Mouse (Mus musculus): Measurements from ENCODE around the gene Ammecr1.

Gene Ammecr1

DNA sequence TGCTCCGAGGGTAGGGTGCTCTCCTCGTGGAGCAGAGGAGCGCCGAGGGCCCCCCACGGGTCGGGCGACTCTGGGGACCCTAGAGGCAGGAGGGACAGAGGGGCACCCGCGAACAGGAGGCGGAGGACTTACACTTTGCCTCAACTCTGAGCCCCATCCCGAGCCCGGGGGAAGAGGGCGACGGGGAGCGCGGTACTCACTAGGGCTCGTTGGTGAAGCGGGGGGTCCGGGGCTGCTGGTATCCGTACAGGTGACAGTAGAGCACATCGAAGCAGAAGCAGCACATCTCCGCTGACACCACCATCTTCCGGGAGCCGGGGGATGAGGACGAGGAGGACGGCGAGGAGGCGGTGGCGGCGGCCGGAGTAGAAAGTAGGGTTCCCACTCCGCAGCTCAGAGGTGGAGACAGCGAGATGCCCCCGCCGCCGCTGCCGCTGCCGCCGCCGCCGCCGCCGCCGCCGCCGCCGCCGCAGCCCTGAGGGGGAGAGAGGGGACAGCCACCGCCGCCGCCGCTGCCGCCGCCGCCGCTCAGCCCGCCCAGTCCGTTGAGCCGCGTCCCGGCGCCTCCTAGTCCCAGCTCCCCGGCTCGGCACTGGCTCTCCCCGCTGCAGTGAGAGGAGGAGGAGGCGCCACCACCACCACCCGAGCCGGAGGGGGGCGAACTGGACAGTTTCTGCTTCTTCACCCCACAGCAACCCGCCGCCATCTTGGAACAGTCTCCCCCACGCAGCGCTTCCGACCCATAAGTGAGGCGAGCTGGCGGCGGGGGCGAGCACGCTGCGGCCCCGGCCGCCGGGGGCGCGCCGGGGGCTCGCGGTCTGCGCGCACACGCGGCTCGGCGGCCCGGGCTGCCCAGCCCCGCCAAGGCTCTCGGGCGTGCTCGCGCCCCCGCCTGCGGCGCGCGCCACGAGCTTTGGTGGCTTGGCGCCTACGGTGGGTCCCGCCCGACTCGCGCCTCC lies at the start of gene Ammecr1:
Gene Ammecr1 (minus strand): TSS at position 721 of the 959 bp plus-strand sequence.
- DNase-seq (ENCODE audit: low spot score): peak; percentile 62

DNA sequence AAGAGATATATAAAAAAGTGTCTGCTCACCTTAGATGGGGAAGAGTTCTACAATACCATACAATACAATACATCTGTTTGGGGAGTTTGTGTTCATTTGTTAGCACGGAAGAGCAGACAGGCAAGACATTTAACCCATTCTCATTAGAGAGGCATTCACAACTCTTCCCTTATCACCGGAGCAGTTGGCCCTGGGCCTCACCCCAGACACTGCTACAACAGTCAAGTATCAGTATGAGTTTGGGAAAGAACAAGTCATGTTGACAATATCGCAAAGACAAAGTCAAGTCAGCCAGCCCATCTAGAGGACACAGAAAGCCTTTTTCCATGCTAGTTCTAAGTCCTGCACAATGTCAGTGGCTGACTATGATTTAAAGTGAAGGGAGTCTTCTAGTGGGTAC lies 47.6 kb upstream of the Ammecr1 start:
- no peak for DNase-seq (ENCODE audit: low spot score)

DNA sequence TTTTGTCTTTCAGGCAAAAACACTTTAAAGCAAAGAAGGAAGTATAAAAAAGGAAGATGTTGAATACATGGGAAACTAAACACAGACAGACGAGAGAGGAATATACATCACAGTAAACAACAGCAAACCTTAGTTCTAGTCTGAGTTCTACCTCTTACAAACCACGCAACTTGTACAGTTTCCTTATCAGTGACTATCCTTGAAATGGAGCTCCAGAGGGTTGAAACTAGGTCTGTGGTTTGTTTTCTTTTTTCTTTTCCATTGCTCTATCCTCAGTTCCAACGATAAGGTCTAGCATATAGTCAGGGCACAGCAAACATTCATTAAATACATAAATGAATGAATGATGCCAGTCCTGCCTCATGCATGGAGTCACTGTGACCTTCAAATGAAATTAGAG lies 45.8 kb upstream of the Ammecr1 start:
- DNase-seq (ENCODE audit: low spot score): no peak

DNA sequence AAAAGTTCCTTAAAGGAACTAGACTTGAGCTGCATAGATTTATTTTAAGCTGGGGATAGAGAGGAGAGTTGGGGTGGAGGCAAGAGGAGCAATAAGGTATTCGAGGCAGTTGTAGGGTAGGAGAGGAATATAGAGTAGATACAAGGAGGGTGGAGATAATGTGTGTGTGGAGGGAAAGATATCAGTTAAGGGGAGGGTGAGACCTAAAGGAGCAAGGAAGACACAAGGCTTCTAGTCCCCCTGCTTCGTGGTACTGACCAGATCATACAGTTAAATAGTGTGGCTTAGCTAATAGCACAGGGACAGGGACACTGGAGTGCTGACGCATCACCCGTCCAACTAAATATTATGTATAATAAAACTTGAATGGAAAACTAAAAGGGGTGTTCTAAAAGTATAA lies 45.3 kb upstream of the Ammecr1 start:
- no peak for DNase-seq (ENCODE audit: low spot score)

DNA sequence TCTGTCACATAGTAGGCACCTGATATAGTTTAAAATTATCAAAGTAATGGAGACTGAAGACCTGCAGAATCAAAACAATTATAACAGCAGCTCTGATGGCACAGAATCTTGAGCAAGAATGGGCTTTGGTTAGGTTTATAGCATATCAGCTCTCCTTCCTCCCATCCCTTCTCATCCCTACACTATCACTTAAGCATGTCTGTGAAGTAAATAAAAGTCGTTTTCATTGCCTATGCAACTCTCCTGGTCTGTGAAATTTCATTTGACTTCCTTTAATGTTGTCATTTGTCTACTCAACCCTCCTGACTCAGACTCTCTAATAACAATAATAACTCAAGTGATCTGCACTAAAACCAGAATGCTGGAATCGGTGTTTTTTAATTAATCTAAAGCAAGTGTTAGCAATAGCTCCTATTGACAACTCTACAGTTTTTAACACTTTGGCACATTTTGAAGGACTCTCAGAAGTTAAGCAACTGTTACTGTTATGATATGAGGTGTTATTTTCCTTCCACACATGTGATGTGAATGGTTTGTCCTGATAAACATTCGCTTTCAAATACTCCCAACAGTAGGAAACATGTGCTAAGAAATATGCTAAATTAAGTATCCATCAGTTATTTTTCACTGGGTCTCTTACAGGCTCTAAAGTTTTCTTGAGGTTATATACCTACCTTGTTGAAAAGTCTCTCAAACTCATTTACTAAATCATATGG lies 37.8 kb upstream of the Ammecr1 start:
- no peak for DNase-seq (ENCODE audit: low spot score)

DNA sequence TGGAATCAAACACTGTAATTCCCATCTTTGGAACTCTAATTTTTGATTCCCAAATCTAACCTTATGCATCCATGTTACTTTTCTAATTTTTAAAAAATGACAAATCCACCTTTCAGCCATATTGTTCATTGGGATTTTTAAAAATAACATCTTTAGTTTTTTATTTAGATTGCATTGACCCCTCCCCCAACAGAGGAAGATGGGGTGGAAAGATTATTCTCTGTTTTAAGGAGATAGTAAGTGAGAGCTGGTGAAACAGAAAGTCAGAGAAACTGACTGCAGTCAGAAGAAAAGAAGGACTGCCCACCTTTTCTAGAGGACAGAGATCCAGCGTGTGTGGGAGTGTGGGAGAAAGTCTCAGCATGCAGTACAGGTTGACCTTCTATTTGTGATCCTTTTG lies 30.7 kb upstream of the Ammecr1 start:
- no peak for DNase-seq (ENCODE audit: low spot score)

DNA sequence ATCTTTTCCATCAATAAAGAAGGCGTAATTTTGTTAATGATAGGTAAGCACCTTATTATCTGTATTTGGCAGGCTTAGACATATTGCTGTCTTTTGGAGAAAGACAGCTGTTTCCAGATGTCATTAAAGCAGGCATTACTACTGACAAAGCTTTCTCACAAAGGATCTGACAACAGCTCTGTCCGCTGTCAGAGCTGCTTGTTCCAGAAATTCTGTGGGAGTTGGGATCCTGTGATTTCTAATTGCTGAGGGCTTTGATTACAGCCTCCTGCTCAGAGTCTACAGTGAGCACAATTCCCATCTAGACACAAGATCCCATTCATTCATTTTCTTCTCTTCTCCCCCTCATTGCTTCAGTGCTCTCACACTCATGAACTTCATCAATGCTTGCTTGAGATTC lies 28.0 kb upstream of the Ammecr1 start:
- no peak for DNase-seq (ENCODE audit: low spot score)

DNA sequence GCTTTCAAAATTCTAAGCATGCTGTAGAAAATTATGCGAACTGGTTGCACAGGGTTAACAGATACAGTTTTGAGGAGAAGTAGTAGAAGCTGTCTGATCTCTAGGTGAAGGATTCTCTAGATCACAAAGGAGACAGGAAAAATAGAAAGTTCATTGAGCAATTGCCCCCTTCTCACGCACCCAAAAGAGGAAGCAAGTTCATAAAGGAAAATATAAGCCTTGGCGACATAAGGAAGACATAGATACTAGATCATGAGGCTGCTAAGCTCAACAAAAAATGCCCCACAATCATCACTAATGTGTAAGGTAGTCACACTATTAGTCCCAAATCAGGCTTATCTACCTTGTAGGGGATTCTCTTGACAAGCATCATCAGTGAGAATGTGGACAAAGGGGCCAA lies 17.6 kb upstream of the Ammecr1 start:
- no peak for DNase-seq (ENCODE audit: low spot score)

DNA sequence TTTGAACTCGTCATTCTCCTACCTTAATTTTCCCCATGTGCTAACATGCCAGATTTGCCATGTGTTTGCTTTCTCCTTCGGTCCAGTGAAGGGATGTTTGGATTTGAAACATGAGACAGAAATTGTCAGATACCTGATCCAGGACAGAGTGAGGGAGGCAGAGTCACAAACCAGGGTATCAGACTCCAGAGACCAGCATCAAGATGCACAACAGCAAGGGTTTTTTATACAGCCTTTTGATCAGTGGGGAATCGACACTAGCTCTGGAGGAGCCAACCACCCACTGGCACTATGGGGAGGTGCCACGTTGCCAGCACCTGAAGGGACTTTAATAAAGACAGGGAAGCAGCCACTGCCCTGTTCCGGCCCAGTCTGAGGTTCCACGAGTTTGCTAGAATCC lies 17.1 kb upstream of the Ammecr1 start:
- DNase-seq (ENCODE audit: low spot score): no peak

DNA sequence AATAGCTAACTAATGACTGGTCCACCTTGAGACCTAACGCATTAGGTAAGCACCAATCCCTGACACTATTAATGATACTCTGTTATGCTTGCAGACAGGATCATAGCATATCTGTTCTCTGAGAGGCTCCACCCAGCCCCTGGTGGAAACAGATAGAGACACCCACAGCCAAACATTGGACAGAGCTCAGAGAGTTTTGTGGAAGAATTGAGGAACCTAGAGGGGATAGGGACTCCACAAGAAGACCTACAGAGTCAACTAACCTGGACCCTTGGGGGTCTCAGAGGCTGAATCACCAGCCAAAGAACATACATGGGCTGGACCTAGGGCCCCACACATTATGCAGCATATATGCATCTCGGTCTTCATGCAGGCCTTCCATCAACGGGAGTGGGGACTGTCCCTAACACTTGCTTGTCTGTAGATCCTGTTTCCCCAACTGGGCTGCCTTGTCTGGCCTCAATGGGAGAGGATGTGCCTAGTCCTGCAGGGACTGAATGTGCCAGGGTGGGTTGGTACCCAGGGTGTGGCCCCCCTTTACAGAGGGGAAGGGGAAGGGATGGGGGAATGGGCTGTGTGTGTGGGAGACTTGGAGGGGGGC lies 15.1 kb upstream of the Ammecr1 start:
- no peak for DNase-seq (ENCODE audit: low spot score)

DNA sequence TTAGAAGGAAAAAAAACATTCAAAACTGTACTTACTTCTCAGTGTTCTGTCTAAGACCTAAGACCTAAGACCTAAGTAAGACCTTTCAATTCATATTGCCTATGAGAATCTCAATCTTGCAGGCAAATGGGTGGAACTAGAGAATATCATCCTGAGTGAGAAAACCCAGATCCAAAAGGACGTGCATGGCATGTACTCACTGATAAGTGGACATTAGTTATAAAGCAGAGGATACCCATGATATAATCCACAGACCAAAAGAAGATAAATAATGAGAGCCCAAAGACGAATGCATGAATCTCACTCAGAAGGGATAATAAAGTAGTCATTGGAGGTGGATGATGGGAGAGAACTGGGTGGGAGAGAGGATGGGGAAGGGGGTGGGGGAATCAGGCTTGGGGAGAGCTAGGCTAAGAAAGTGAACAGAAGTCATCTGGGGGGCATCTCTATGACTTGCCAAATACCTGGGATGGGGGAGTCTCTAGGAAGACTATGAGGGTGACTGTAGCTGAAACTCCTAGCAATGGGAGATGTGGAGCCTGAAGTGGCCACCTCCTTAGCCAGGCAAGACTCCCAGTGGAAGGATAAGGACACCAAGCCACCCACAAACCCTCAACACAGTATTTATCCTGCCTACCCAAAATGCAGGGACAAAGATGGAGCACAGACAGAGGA lies 14.5 kb upstream of the Ammecr1 start:
- no peak for DNase-seq (ENCODE audit: low spot score)

DNA sequence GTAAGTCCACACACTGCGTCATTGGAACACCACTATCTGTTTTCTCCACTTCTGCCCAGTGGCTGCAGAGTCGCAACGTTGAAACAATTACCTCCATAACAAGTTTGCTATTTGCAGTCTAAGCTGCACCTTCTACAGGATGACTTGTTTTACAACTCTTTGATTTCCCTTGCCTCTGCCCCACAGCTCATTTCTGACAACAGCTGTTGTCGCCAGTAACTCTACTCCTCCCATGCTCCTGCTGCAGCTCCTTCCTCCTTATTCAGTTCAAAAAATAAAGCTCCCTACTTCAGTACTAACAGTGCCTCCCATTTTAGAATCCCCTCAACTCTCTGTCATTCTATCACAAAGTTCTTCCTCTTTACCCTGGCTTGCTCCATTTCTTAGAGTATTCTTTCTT lies 12.7 kb upstream of the Ammecr1 start:
- no peak for DNase-seq (ENCODE audit: low spot score)

DNA sequence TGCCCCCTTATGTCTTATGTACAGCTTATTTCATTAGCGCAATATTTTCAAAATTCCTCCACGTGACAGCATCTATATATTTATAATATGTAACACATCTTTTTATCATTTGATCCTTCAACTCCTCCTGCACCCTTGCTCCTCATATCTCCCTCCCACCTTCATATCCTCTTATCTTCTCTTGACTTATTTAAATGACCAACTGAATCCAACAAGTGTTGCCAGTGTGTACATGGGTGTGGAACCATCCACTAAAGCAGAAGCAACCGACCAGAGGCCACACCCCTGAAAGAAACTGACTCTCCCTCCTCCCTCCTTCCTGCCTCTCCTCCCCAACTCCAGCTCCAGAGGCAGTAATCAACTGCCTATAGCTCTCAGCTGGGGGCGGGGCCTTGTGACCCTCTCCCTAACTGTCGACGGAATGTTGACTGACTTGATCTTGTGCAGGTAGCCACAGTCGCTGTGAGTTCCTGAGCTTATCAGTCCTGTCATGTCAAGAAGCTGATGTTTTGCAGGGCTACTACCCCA lies 6.0 kb upstream of the Ammecr1 start:
- DNase-seq (ENCODE audit: low spot score): no peak

DNA sequence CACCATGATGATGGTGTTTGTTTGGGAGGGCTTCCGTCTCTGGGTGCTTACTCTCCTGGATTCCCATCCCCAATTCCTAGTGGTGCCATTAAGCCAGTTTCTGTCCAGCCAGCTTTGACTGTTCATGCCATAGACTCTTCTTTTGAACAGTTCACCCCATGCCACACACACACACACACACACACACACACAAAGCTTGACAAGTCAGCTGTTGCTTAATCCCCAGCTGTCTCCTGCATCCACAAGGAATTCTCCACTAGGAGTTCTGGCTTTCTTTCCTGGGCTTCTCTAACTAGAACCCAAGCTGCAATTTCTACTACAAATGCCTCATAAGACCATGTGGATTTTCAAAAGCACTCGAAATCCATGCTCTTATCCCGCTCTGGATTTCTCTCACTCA lies 5.2 kb upstream of the Ammecr1 start:
- DNase-seq (ENCODE audit: low spot score): no peak

DNA sequence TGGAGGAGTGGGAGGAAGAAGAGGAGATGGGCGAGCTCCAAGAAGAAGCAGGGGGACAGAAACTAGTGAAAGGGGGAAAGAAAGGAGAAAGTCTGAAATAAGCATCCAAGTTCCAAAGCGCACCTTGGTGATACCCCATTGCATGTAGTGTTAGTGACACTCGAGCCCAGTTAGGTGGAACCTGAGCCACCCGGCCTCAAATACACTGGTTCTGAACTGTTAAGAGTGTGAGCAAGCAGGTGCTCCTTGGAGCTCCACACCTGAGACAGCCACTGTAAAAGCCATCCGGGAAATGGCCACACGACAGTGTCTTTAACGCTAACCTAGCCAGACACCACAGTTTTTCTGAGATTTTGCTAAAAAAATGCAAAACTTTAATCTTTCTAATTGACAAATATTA lies 539 bp upstream of the Ammecr1 start:
- DNase-seq (ENCODE audit: low spot score): no peak

DNA sequence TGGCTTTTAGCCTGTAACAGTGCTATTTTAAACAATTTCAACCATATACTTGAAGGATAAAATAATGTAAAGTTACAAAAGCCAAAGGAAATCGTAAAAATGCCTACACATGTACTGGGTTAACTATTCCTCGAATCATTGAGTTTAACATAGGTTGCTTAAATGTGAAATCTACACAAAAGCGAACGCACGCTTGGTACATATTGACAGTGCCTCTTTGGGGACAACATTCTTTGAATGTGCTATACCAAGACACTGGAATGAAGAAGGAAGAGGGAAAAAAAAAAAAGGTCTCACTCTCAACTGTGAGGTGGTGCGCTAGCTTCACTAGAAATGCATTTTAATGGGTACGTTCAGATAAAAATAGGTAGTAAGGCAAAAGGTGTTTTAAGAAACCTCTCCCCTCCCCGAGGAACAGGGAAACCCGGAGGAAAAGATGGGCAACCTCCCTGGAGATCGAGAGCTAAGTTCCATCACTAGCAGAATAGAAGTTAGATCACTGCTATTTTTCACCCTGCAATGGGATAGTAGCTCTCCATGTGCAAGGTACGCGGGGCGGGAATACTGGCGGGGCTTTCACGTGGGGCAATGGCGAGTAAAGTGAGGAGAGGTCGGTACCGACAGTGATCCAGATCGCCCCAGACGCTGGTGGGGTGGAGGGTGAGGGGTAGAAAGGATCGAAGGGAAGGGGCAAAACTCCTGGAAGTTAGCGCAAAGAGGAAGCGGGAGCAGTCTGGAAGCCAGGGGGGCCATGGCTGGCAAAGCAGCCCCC lies 1.1 kb downstream of the Ammecr1 start:
- DNase-seq (ENCODE audit: low spot score): no peak

DNA sequence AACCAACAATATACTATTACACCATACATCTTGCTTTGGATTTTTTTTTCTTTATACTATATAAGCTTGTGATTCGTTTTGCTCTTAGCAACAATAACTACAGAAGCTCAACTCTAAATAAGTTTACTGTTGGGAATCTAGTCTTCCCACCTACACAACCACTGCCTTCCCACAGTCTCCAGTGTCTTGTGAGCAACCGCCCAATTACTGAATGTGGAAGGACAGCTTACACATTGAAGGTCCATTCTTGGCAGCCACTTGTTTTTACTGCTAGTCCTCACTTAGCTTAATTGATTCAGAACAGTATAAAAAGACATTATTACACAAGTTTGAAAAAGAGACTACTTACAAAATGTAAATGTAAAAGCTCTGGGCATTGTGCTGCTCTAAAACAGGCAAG lies 6.1 kb downstream of the Ammecr1 start:
- no peak for DNase-seq (ENCODE audit: low spot score)

DNA sequence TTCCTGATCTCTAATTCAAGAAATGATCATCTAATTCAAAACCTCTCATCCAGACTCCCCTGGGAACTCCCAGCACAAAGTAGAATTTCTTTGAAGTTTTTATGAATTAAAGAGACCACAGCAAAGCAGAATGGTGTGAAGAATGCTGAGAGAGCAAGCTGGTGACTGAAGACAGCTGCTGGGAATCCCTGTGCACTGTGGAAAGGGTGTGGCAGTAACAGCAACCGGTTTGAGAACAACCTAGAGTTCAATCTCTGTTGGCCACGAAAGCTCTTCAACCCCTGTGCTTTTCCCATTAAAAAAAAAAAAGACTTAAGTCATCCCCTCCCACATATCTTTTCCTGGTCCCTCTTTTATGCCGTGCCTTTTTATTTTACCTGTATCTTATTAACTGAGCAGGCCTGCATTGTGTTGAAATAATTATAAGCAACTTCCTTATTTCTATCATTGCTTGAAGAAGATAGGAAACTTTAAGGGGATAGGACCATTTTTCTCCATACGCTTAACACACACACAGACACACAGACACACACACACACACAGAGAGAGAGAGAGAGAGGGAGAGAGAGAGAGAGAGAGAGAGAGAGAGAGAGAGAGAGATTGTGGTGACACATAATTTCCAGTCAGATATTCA lies 6.7 kb downstream of the Ammecr1 start:
- DNase-seq (ENCODE audit: low spot score): no peak

DNA sequence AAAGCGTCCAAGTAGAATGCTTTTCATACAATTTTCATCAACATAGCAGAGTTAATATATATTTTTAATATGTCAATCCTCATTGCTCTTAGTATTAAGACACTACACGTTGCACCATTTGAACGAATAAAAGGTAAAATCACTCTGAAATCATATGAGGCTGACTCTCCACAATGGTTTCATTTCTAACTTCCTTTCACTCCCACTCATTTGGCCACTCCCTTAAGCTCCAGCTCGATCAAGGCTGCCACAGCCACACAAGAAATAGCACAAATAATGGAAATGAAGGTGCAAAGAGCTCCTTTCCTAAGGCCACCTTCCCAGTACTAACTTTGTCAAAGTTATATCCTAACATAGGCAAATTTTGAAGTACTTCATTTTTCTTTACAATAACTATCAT lies 38.1 kb downstream of the Ammecr1 start:
- no peak for DNase-seq (ENCODE audit: low spot score)

DNA sequence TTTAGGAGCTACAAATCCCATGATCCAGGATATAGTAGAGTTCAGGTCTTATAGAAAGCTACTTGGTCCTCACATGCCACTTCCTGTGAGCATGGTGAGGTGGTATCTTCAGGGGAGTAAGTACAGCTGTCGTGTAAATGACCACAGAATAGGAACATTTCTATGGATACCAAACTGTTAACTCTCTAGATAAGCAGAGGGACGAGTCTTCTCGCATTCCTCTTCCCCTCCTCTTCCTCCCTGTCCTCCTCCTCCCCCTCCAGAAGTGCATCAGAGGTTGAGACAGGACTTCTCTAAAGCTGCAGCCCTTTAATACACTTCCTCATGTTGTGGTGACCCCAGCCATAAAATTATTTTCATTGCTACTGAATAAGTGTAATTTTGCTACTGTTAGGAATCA lies 49.1 kb downstream of the Ammecr1 start:
- no peak for DNase-seq (ENCODE audit: low spot score)

DNA sequence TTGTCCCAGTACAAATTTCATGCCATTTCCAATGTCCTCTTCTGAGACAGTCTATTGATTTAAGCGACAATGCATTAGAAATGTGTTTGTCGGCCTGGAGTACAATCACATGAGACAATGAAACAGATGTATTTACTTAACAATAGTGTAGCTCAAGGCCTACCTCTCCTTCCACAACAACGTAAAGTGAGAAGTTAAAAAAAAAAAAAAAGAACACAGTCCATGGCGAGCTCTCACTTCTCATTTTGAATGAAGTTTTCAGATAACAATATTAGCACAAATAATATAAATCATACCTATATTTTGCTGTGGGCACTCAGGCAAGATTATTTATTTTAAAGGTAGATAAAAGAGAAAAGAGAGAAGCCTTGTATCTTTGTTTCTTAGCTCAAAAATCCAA lies 49.8 kb downstream of the Ammecr1 start:
- no peak for DNase-seq (ENCODE audit: low spot score)
